Comparison of ENCODE assay signal across 15 mouse cellular contexts in the genomic region with DNA sequence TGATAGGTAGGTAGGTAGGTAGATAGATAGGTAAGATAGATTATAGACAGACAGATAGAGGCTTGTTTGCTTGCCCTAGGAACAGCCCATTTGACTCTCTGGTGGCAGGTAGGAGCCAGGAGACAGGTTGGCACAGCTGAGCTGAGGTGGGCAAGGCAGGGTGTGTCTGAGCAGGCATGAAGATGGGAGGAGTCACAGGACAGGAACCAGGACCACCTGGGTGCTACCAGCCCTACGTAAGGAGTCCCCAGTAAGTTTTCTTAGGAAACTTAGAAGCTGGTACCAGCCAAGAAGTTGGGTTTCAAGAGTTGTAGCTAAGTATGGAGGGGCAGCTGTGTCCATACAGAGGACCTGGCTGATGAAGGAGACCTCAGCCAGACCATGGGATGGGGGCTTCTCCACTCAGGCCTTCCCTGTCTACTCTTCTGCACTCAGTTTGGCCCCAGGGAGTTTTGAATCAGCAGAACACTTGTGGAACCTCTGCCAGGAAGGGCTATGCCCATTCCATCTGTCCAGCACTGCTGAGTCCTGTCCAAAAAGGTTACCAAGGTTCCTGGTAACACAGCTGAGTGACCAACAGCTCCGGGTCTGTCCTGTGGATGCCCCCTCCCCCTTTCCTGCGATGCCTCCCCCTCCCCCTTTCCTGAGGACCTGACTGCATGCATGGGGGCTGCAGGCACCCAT.
"Had no signal": no experiment of that assay in that cellular context is flagged by ENCODE, and none has a peak within 500 bp of the region (broad histone marks: within the 10 kb centered on the region; RNA-seq: fewer than 3 reads in every experiment).

No protein-coding gene starts in this region.

- DNase-seq: liver, postnatal 0 days; lung, adult 2 months; lung, postnatal 14 days; lung, postnatal 36 days; retina, postnatal 1 day; right cerebral cortex, adult 18-20 months; right cerebral cortex, postnatal 25 days; right cerebral cortex, postnatal 4 days; spleen, adult 18-20 months; thymus, adult 18-20 months; thymus, postnatal 14 days; thymus, postnatal 36 days had no signal

- ATAC-seq: liver, postnatal 0 days; lung, postnatal 0 days; midbrain, embryonic 13.5 days; midbrain, embryonic 15.5 days had no signal
